Mouse (Mus musculus): ENCODE measurements around the gene Lsm10. TPM values are rescaled to one million over a fixed set of nuclear protein-coding genes. Genes with fewer than 3 reads are reported as not detected.
A peak's percentile ranks its signal among the peaks of the same experiment; 100 is the strongest.

Gene Lsm10
- total and polyA plus RNA-seq, 3 experiments: 35.0 to 49.6 TPM; not detected in 1

DNA sequence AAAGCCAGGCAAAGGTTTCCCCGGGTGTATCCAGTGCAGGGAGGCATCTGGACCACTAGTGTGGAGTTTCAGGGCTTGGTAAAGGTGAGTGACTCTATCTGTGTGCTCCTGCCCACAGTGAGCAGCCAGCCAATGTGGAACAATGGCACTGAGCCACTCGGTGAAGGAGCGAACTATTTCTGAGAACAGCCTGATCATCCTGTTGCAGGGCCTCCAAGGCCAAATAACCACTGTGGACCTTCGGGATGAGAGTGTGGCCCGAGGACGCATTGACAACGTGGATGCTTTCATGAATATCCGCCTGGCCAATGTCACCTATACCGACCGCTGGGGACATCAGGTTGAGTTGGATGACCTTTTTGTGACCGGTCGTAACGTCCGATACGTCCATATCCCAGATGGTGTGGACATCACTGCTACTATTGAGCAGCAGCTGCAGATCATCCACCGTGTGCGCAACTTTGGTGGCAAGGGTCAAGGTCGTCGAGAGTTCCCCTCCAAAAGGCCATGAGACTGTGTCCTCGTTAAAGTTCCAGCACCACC is 1.4 kb downstream of the Lsm10 start:
- no peaks in the 10 kb centered on the region for H3K27me3 ChIP-seq (ENCODE audit: control insufficient read depth in 1 of 2, insufficient read depth in 2 of 2, low read length in 2 of 2)
- TF ChIP-seq BHLHE40 (IDR thresholded peaks at IDR 0.05; ENCODE audit: borderline replicate concordance, low read depth, low read length): no peak
- no peak for TF ChIP-seq ZMIZ1 (IDR thresholded peaks at IDR 0.05; ENCODE audit: low read depth, low read length)
- no peak for TF ChIP-seq NELFE (IDR thresholded peaks at IDR 0.05; ENCODE audit: low read depth, low read length)
- no peak for TF ChIP-seq MXI1 (IDR thresholded peaks at IDR 0.05; ENCODE audit: low read depth, low read length)
- no peak for TF ChIP-seq UBTF (IDR thresholded peaks at IDR 0.05; ENCODE audit: borderline replicate concordance, insufficient read depth, low read depth, low read length)
- TF ChIP-seq MYC (IDR thresholded peaks at IDR 0.05; ENCODE audit: low read depth, low read length): no peak
- TF ChIP-seq MAX (IDR thresholded peaks at IDR 0.05; ENCODE audit: low read length): no peak
- TF ChIP-seq SMC3 (IDR thresholded peaks at IDR 0.05; ENCODE audit: low read depth, low read length): no peak
- no peak for TF ChIP-seq GATA1 (IDR thresholded peaks at IDR 0.05; ENCODE audit: low read depth, low read length)
- TF ChIP-seq TAL1 (IDR thresholded peaks at IDR 0.05; ENCODE audit: low read length): no peak
- no peak for TF ChIP-seq NRF1 (IDR thresholded peaks at IDR 0.05; ENCODE audit: insufficient read depth, low read depth, low read length, poor library complexity, severe bottlenecking)
- no peak for TF ChIP-seq KAT2A (conservative IDR thresholded peaks at IDR 0.05; ENCODE audit: low read depth, low read length)
- no peak for TF ChIP-seq USF1 (IDR thresholded peaks at IDR 0.05; ENCODE audit: low read depth, low read length)
- no peak for TF ChIP-seq EP300 (IDR thresholded peaks at IDR 0.05; ENCODE audit: low read depth in 1 of 2, low read length in 2 of 2)
- no peak overlapping the region for H3K9ac ChIP-seq (ENCODE audit: control insufficient read depth, low read depth, low read length, poor library complexity, severe bottlenecking)
- peaks cover 10% of the 10 kb centered on the region for H3K79me2 ChIP-seq (ENCODE audit: control insufficient read depth, insufficient read depth, low read length, poor library complexity)
- no peaks in the 10 kb centered on the region for H3K9me3 ChIP-seq (replicated peaks; ENCODE audit: insufficient read depth, low read length)
- DNase-seq (ENCODE audit: low read depth, low spot score): no peak
- H3K27ac ChIP-seq (ENCODE audit: control insufficient read depth, low read depth, low read length): no peak overlapping the region
- H3K4me1 ChIP-seq (ENCODE audit: control insufficient read depth in 1 of 2, insufficient read depth in 2 of 2, low read length in 2 of 2): peaks cover 4 to 34% of the 10 kb centered on the region in 2 experiments; a peak in 3 of 4 replicates
- peaks cover 0 to 24% of the 10 kb centered on the region in 2 experiments; a peak in 2 of 4 replicates for H3K36me3 ChIP-seq (ENCODE audit: control insufficient read depth in 1 of 2, insufficient read depth in 2 of 2, low read length in 2 of 2)
- H3K4me3 ChIP-seq (ENCODE audit: control insufficient read depth in 1 of 2, insufficient read depth in 1 of 2, low read depth in 2 of 2, low read length in 2 of 2): no peak overlapping the region

DNA sequence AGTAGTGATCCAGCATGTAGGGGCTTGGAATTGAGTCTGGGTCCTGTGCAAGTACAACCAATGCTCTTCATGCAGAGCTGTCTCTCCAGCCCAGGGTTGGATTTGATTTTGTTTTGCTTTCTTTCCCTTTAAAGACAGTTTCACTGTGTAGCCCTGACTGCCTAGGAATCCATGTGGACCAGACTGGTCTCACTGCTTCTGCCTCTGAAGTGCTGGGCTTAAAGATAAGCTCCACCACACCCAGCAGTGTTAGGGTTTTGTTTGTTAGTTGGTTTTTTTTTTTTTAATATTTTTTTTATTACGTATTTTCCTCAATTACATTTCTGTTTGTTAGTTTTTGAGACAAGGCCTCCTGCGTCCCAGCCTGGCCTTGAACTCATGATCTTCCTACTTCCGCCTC is 2.9 kb downstream of the Lsm10 start:
- H3K79me2 ChIP-seq (ENCODE audit: control insufficient read depth, insufficient read depth, low read length, poor library complexity): peaks cover 16% of the 10 kb centered on the region
- no peaks in the 10 kb centered on the region for H3K27me3 ChIP-seq (ENCODE audit: control insufficient read depth in 1 of 2, insufficient read depth in 2 of 2, low read length in 2 of 2)
- no peak overlapping the region for H3K4me3 ChIP-seq (ENCODE audit: control insufficient read depth in 1 of 2, insufficient read depth in 1 of 2, low read depth in 2 of 2, low read length in 2 of 2)
- no peak overlapping the region for H3K9ac ChIP-seq (ENCODE audit: control insufficient read depth, low read depth, low read length, poor library complexity, severe bottlenecking)
- H3K9me3 ChIP-seq (replicated peaks; ENCODE audit: insufficient read depth, low read length): no peaks in the 10 kb centered on the region
- peak; percentile 68 for DNase-seq (ENCODE audit: low read depth, low spot score)
- peak overlapping the region; percentile 50 for H3K27ac ChIP-seq (ENCODE audit: control insufficient read depth, low read depth, low read length)
- H3K36me3 ChIP-seq (ENCODE audit: control insufficient read depth in 1 of 2, insufficient read depth in 2 of 2, low read length in 2 of 2): peaks cover 0 to 26% of the 10 kb centered on the region in 2 experiments; a peak in 2 of 4 replicates
- peaks cover 4 to 36% of the 10 kb centered on the region in 2 experiments; a peak in 3 of 4 replicates for H3K4me1 ChIP-seq (ENCODE audit: control insufficient read depth in 1 of 2, insufficient read depth in 2 of 2, low read length in 2 of 2)
- TF ChIP-seq CHD2 (IDR thresholded peaks at IDR 0.05; ENCODE audit: low read length) (no peak), ZC3H11A (IDR thresholded peaks at IDR 0.05; ENCODE audit: low read depth, low read length) (no peak), E2F4 (IDR thresholded peaks at IDR 0.05; ENCODE audit: borderline replicate concordance, low read depth, low read length) (no peak), EP300 (IDR thresholded peaks at IDR 0.05; ENCODE audit: low read depth in 1 of 2, low read length in 2 of 2) (peak in 1 of 2 experiments; percentile 46; a peak in 1 of 4 replicates), NELFE (IDR thresholded peaks at IDR 0.05; ENCODE audit: low read depth, low read length) (no peak), MAZ (IDR thresholded peaks at IDR 0.05; ENCODE audit: low read depth, low read length) (no peak), TCF12 (IDR thresholded peaks at IDR 0.05; ENCODE audit: low read depth, low read length) (no peak), ETS1 (IDR thresholded peaks at IDR 0.05; ENCODE audit: low read depth, low read length) (peak; percentile 37; the same call in 1 of the 2 replicates), MAFK (IDR thresholded peaks at IDR 0.05; ENCODE audit: borderline replicate concordance, low read depth, low read length) (no peak), USF1 (IDR thresholded peaks at IDR 0.05; ENCODE audit: low read depth, low read length) (no peak), RCOR1 (IDR thresholded peaks at IDR 0.05; ENCODE audit: low read depth, low read length) (0 out of 2 replicates have a peak, but pooled peaks have one; percentile 11), RAD21 (IDR thresholded peaks at IDR 0.05; ENCODE audit: low read depth, low read length) (no peak), HCFC1 (IDR thresholded peaks at IDR 0.05; ENCODE audit: low read depth, low read length) (no peak), ZKSCAN1 (IDR thresholded peaks at IDR 0.05; ENCODE audit: low read depth, low read length) (no peak), UBTF (IDR thresholded peaks at IDR 0.05; ENCODE audit: borderline replicate concordance, insufficient read depth, low read depth, low read length) (no peak), MXI1 (IDR thresholded peaks at IDR 0.05; ENCODE audit: low read depth, low read length) (0 out of 2 replicates have a peak, but pooled peaks have one; percentile 28), JUND (IDR thresholded peaks at IDR 0.05; ENCODE audit: low read depth, low read length) (no peak), ZMIZ1 (IDR thresholded peaks at IDR 0.05; ENCODE audit: low read depth, low read length) (no peak), MYC (IDR thresholded peaks at IDR 0.05; ENCODE audit: low read depth, low read length) (no peak), MEF2A (IDR thresholded peaks at IDR 0.05; ENCODE audit: extremely low read depth, insufficient replicate concordance, low read depth, low read length, poor library complexity, severe bottlenecking) (no peak), KAT2A (conservative IDR thresholded peaks at IDR 0.05; ENCODE audit: low read depth, low read length) (no peak), TBP (IDR thresholded peaks at IDR 0.05; ENCODE audit: low read depth, low read length) (no peak), TAL1 (IDR thresholded peaks at IDR 0.05; ENCODE audit: low read length) (peak; percentile 56; the same call in 1 of the 2 replicates), GATA1 (IDR thresholded peaks at IDR 0.05; ENCODE audit: low read depth, low read length) (peak; percentile 53)
